In the genomic region with DNA sequence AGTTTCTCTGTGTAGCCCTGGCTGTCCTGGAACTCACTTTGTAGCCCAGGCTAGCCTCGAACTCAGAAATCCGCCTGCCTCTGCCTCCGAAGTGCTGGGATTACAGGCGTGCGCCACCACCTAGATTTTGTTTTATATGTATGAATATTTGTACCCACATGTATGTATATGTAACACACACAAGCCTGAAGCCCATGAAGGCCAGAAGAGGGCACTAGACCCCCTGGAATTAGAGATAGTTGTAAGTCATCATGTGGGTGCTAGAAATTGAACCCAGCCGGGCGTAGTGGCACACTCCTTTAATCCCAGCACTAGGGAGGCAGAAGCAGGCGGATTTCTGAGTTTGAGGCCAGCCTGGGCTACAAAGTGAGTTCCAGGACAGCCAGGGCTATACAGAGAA, we compare ENCODE assay signal across 15 mouse cellular contexts. TPM values are rescaled to one million over a fixed set of nuclear protein-coding genes. Genes with fewer than 3 reads are reported as not detected.
"Had no signal": no experiment of that assay in that cellular context is flagged by ENCODE, and none has a peak within 500 bp of the region (broad histone marks: within the 10 kb centered on the region; RNA-seq: fewer than 3 reads in every experiment).

No protein-coding gene starts in this region.

RNA-seq across cellular contexts. Expression of a gene that starts 58.4 kb away (rescaled TPM):
- total RNA-seq: layer of hippocampus, postnatal 14 days; left cerebral cortex, postnatal 14 days; left cerebral cortex, postnatal 4 days; monocyte, adult 5-6 weeks; neutrophil, adult 5-6 weeks had no signal
- polyA plus RNA-seq: kidney, adult 2 months; kidney, embryonic 14.5 days; limb, embryonic 12.5 days; limb, embryonic 15.5 days; liver, embryonic 15.5 days; lung, adult 2 months; lung, embryonic 16.5 days; myocyte; stomach, embryonic 16.5 days; thymus, adult 2 months had no signal
